Mouse (Mus musculus): ENCODE results near the gene Ccnk.

DNA sequence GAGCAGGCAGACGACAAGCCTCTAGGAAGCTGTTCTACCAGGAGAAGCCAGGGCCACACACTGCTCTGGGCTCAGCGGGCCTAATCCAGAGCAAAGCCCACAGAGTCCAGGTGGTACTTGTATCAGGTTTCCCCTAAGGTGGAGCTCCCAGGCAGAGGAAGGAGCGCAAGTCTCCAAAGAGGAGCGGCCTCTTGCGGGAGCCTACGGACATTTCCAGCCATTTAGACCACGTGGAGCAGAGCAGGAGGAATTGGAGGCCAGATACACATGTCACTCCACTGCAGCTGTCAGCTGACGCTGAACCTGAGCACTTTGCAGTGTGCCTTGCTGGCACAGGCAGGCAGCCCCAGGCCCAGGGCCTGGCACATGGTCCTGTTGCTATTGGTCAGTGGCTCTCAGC, 35.7 kb downstream of the Ccnk start:
- TF ChIP-seq CTCF (IDR thresholded peaks at IDR 0.05; ENCODE audit: extremely low read depth, insufficient read depth, insufficient read length, insufficient replicate concordance): no peak
- no peak for TF ChIP-seq POLR2A (IDR thresholded peaks at IDR 0.05; ENCODE audit: low read depth, low read length)
